Mouse (Mus musculus) embryonic facial prominence, embryonic 14.5 days (tissue): ENCODE data around the gene Dst. TPM values are rescaled to one million over a fixed set of nuclear protein-coding genes. Genes with fewer than 3 reads are reported as not detected.

Experiments
- ATAC-seq: fragments of 200-750 bp; cut with Nextera tagmentation; 2 replicates; pipeline ENCODE4 v1.8.0; 2017; ENCODE audit warnings: low read depth, moderate number of reproducible peaks, moderate TSS enrichment
- DNase-seq: peaks from one replicate; pipeline ENCODE4 v3.0.0-alpha.2; 2015; ENCODE audit warnings: low spot score
- H3K27ac ChIP-seq: fragments of 300-500 bp; sonication (generic); replicated peaks from 2 replicates; pipeline ENCODE4 v1.5.1; 2014; ENCODE audit warnings: low read depth, mild to moderate bottlenecking, low read length, moderate library complexity
- H3K27me3 ChIP-seq: fragments of 300-500 bp; sonication (generic); replicated peaks from 2 replicates; pipeline ENCODE4 v1.6.1; 2014; ENCODE audit warnings: low read length; ENCODE audit not compliant: control insufficient read depth, insufficient read depth
- H3K36me3 ChIP-seq: fragments of 300-500 bp; sonication (generic); 2 replicates; pipeline ENCODE4 v1.6.1; 2014; ENCODE audit warnings: low read length, mixed read lengths; ENCODE audit not compliant: control insufficient read depth, insufficient read depth
- H3K4me1 ChIP-seq: fragments of 300-500 bp; sonication (generic); 2 replicates; pipeline ENCODE4 v1.6.1; 2014; ENCODE audit warnings: antibody characterized with exemption, low read length; ENCODE audit not compliant: control insufficient read depth, insufficient read depth
- H3K4me2 ChIP-seq: fragments of 300-500 bp; sonication (generic); 2 replicates; pipeline ENCODE4 v1.6.1; 2014; ENCODE audit warnings: low read depth, mild to moderate bottlenecking, low read length, moderate library complexity, mixed read lengths
- H3K4me3 ChIP-seq: fragments of 300-500 bp; sonication (generic); 2 replicates; pipeline ENCODE4 v1.5.1; 2014; ENCODE audit warnings: low read depth, mild to moderate bottlenecking, low read length
- H3K9ac ChIP-seq: fragments of 300-500 bp; sonication (generic); 2 replicates; pipeline ENCODE4 v1.6.1; 2014; ENCODE audit warnings: low read depth, mild to moderate bottlenecking, low read length, moderate library complexity, mixed read lengths
- H3K9me3 ChIP-seq: fragments of 300-500 bp; sonication (generic); 2 replicates; pipeline ENCODE4 v1.6.1; 2016; ENCODE audit warnings: low read length; ENCODE audit not compliant: control insufficient read depth
- WGBS: fragments of 180-500 bp; shearing (Covaris S2); extraction: QIAGEN DNeasy Blood & Tissue Kit; methylation state at CpG from one replicate; pipeline ENCODE4 v1.1.7; 2014; 5-methylcytosine and 5-hydroxymethylcytosine counted together
- polyA plus RNA-seq: library from polyadenylated mRNA; unstranded; fragments of >200 nt; fragmentation: Nextera tagmentation; extraction: Ambion mirVana; gene quantifications from 2 replicates; pipeline ENCODE4 v1.2.1, GENCODE M21; 2014

Gene Dst
- polyA plus RNA-seq, 1 experiment from 2014 or later, result 39.5 TPM

- Histone ChIP-seq H3K9me3 (no peaks in the 10 kb centered on the region), H3K36me3 (no peaks in the 10 kb centered on the region; the same call in 1 of the 2 replicates), H3K4me3 (no peak overlapping the region), H3K9ac (no peak overlapping the region), H3K27ac (no peak overlapping the region), H3K27me3 (no peaks in the 10 kb centered on the region), H3K4me1 (peaks cover 3% of the 10 kb centered on the region), H3K4me2 (no peak overlapping the region)
- 55% methylated on average over 6 of the region's 6 CpGs for WGBS
- DNase-seq, result no peak
- ATAC-seq, result no peak
These were observed 201.7 kb downstream of the Dst start for GRCm38 (mm10) chr1:34109599-34110210.

GRCm38 (mm10) chr1:34110862-34111261 lies 202.8 kb downstream of the Dst start:
- ATAC-seq (peak; percentile 63; the same call in 1 of the 2 replicates), DNase-seq (no peak)
- Histone ChIP-seq H3K27ac (no peak overlapping the region), H3K36me3 (no peaks in the 10 kb centered on the region; the same call in 1 of the 2 replicates), H3K27me3 (no peaks in the 10 kb centered on the region), H3K4me3 (no peak overlapping the region), H3K9ac (no peak overlapping the region), H3K4me2 (no peak overlapping the region), H3K4me1 (peaks cover 3% of the 10 kb centered on the region), H3K9me3 (no peaks in the 10 kb centered on the region)
- 45% methylated on average over 2 of the region's 2 CpGs for WGBS

DNA sequence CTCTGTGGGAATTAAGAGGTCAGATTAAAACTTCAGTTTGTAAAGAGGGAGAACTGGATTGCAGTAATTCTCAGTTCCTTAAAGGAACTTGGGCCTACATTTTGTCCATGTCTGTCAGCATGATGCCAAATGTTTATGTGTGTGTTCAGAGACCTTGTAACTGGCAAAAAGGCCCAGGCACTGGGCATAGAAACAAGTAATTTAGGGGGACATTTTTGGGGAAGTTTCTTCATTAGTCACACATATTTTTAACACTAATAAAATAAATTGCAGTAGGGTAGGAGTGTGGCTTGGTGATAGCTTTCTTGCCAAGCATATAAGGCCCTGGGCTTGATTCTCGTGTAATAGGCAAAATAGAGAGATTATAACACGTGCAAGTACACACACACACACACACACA lies 203.9 kb downstream of the Dst start:
- Histone ChIP-seq H3K4me1 (peaks cover 3% of the 10 kb centered on the region), H3K27me3 (no peaks in the 10 kb centered on the region)

GRCm38 (mm10) chr1:34116444-34116843 lies 208.4 kb downstream of the Dst start:
- H3K4me2 ChIP-seq, result no peak overlapping the region
- H3K36me3 ChIP-seq, result no peaks in the 10 kb centered on the region; the same call in 1 of the 2 replicates
- no peaks in the 10 kb centered on the region for H3K9me3 ChIP-seq
- H3K27me3 ChIP-seq, result no peaks in the 10 kb centered on the region
- no peak overlapping the region for H3K27ac ChIP-seq
- no peak overlapping the region for H3K4me3 ChIP-seq
- no peaks in the 10 kb centered on the region; the same call in 1 of the 2 replicates for H3K4me1 ChIP-seq
- H3K9ac ChIP-seq, result no peak overlapping the region
- ATAC-seq (no peak), DNase-seq (no peak)
- WGBS, result 70% methylated on average over 11 of the region's 11 CpGs

More for the DNA sequence above, 203.9 kb downstream of the Dst start:
- no peaks in the 10 kb centered on the region for H3K9me3 ChIP-seq
- no peak overlapping the region for H3K27ac ChIP-seq
- no peak overlapping the region for H3K9ac ChIP-seq
- no peak overlapping the region for H3K4me2 ChIP-seq
- no peak for DNase-seq
- WGBS, result 82% methylated on average over 2 of the region's 2 CpGs
- no peak for ATAC-seq
- no peaks in the 10 kb centered on the region; the same call in 1 of the 2 replicates for H3K36me3 ChIP-seq
- H3K4me3 ChIP-seq, result no peak overlapping the region

DNA sequence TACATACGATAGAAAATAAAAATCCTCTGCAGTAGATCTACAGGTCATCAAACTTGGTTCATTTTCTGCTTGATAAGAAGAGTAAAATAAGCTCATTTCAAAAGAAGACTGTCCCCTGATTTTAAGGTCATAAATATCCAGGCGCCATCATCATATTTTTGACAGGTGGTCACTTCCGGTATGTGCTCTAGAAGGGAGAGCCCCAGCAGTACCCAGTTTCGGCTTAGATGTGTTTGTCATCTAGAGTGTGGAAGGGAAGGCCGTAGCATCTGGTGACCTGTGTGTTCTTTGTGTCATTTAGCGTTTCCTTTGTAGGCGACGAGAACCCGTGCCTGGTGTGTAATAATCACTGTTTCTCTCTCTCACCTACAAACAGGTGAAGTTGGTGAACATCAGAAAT lies 209.0 kb downstream of the Dst start:
- Histone ChIP-seq H3K36me3 (no peaks in the 10 kb centered on the region; the same call in 1 of the 2 replicates), H3K9ac (no peak overlapping the region), H3K27ac (no peak overlapping the region), H3K4me1 (peaks cover 5% of the 10 kb centered on the region), H3K4me3 (no peak overlapping the region), H3K9me3 (no peaks in the 10 kb centered on the region), H3K4me2 (no peak overlapping the region), H3K27me3 (no peaks in the 10 kb centered on the region)
- 80% methylated on average over 9 of the region's 9 CpGs for WGBS
- DNase-seq (no peak), ATAC-seq (no peak)

DNA sequence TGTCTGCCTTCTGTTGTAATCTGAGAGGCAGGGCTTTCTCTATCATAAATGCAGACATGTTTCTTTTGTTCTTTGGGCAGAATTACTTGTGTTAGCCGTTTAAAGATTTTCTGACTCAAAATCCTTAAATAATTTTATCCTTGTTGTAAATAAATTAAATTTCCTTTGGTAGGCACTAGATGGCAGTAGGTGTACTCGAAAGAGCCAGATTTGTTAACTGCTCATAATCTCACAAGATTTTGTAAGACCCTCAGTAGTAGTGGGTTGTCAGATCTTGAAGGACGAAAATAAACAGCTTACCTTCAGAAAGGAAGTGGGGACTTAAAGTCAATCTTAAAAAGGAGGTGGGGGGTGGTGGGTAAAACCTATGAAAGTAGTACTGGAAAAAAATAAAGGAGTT lies 209.7 kb downstream of the Dst start:
- Histone ChIP-seq H3K9me3 (no peaks in the 10 kb centered on the region), H3K36me3 (no peaks in the 10 kb centered on the region; the same call in 1 of the 2 replicates), H3K27ac (no peak overlapping the region), H3K27me3 (no peaks in the 10 kb centered on the region), H3K4me3 (no peak overlapping the region), H3K4me2 (no peak overlapping the region), H3K4me1 (peaks cover 5% of the 10 kb centered on the region), H3K9ac (no peak overlapping the region)
- 33% methylated on average over 3 of the region's 3 CpGs for WGBS
- ATAC-seq, result no peak
- DNase-seq, result peak; percentile 73

GRCm38 (mm10) chr1:34120066-34120465 lies 212.0 kb downstream of the Dst start:
- no peak overlapping the region for H3K4me3 ChIP-seq
- H3K9me3 ChIP-seq, result no peaks in the 10 kb centered on the region
- no peaks in the 10 kb centered on the region for H3K36me3 ChIP-seq
- peaks cover 5% of the 10 kb centered on the region for H3K4me1 ChIP-seq
- no peak for ATAC-seq
- no peaks in the 10 kb centered on the region for H3K27me3 ChIP-seq
- no peak overlapping the region for H3K4me2 ChIP-seq
- H3K9ac ChIP-seq, result no peak overlapping the region
- WGBS, result 81% methylated on average over 6 of the region's 6 CpGs
- no peak for DNase-seq
- H3K27ac ChIP-seq, result no peak overlapping the region

GRCm38 (mm10) chr1:34120602-34121001 lies 212.6 kb downstream of the Dst start:
- H3K4me3 ChIP-seq, result no peak overlapping the region
- peak overlapping the region; percentile 56 for H3K4me2 ChIP-seq
- DNase-seq (no peak), ATAC-seq (no peak)
- no peaks in the 10 kb centered on the region for H3K36me3 ChIP-seq
- no peaks in the 10 kb centered on the region for H3K27me3 ChIP-seq
- peaks cover 5% of the 10 kb centered on the region for H3K4me1 ChIP-seq
- H3K9ac ChIP-seq, result no peak overlapping the region
- peak overlapping the region; percentile 60; the same call in 1 of the 2 replicates for H3K27ac ChIP-seq
- no peaks in the 10 kb centered on the region for H3K9me3 ChIP-seq
- WGBS, result 55% methylated on average over 6 of the region's 6 CpGs
